Mouse (Mus musculus) heart, embryonic 15.5 days (tissue): Measurements from ENCODE around the gene Msmp. TPM values are rescaled to one million over a fixed set of nuclear protein-coding genes. Genes with fewer than 3 reads are reported as not detected.
"Not testable (repeated sequence)": the region's sequence is repeated elsewhere in the genome, so short reads cannot be mapped to it uniquely, and the experiment has no call there.

ENCODE experiments used
- ATAC-seq: fragments of 200-750 bp; cut with Nextera tagmentation; replicated peaks from 2 replicates; pipeline ENCODE4 v1.8.0; 2017; ENCODE audit warnings: low read depth, moderate TSS enrichment; ENCODE audit not compliant: insufficient number of reproducible peaks, insufficient read depth, low FRiP score
- H3K27ac ChIP-seq: fragments of 300-500 bp; sonication (generic); 2 replicates; pipeline ENCODE4 v1.5.1; 2015; ENCODE audit warnings: mild to moderate bottlenecking, inconsistent platforms
- H3K27me3 ChIP-seq: fragments of 300-500 bp; sonication (generic); 2 replicates; pipeline ENCODE4 v1.6.1; 2015; ENCODE audit warnings: inconsistent platforms
- H3K36me3 ChIP-seq: fragments of 300-500 bp; sonication (generic); 2 replicates; pipeline ENCODE4 v1.6.1; 2015; ENCODE audit warnings: mild to moderate bottlenecking, inconsistent platforms
- H3K4me1 ChIP-seq: fragments of 300-500 bp; sonication (generic); replicated peaks from 2 replicates; pipeline ENCODE4 v1.6.1; 2015; ENCODE audit warnings: inconsistent platforms
- H3K4me2 ChIP-seq: fragments of 300-500 bp; sonication (generic); 2 replicates; pipeline ENCODE4 v1.6.1; 2015; ENCODE audit warnings: inconsistent platforms, mild to moderate bottlenecking, moderate library complexity
- H3K4me3 ChIP-seq: fragments of 300-500 bp; sonication (generic); 2 replicates; pipeline ENCODE4 v1.5.1; 2015; ENCODE audit warnings: mild to moderate bottlenecking, inconsistent platforms
- H3K9ac ChIP-seq: fragments of 300-500 bp; sonication (generic); 2 replicates; pipeline ENCODE4 v1.6.1; 2015; ENCODE audit warnings: mild to moderate bottlenecking, inconsistent platforms
- H3K9me3 ChIP-seq: fragments of 300-500 bp; sonication (generic); replicated peaks from 2 replicates; pipeline ENCODE4 v1.6.1; 2016; ENCODE audit warnings: inconsistent platforms
- WGBS: fragments of 180-500 bp; shearing (Covaris S2); methylation state at CpG from one replicate; pipeline ENCODE4 v1.1.7; 2015; ENCODE audit warnings: mixed read lengths; 5-methylcytosine and 5-hydroxymethylcytosine counted together
- polyA plus RNA-seq: library from polyadenylated mRNA; unstranded; fragments of >200 nt; fragmentation: Nextera tagmentation; extraction: Ambion mirVana; gene quantifications from 2 replicates; pipeline ENCODE4 v1.2.1, GENCODE M21; 2015

Msmp gene
- polyA plus RNA-seq, 1 experiment from 2014 or later, result 0.20 TPM

GRCm38 (mm10) chr4:43559519-43560242, 24.6 kb downstream of the Msmp start:
- no peaks in the 10 kb centered on the region for H3K27me3 ChIP-seq
- H3K9me3 ChIP-seq, result no peaks in the 10 kb centered on the region
- H3K4me2 ChIP-seq, result peak overlapping the region; percentile 78
- ATAC-seq, result no peak
- peaks cover 23% of the 10 kb centered on the region for H3K36me3 ChIP-seq
- peaks cover 57% of the 10 kb centered on the region for H3K4me1 ChIP-seq
- peak overlapping the region; percentile 73 for H3K4me3 ChIP-seq
- peak overlapping the region; percentile 94 for H3K9ac ChIP-seq
- peak overlapping the region; percentile 99 for H3K27ac ChIP-seq
- 42% methylated on average over 13 of the region's 13 CpGs for WGBS

DNA sequence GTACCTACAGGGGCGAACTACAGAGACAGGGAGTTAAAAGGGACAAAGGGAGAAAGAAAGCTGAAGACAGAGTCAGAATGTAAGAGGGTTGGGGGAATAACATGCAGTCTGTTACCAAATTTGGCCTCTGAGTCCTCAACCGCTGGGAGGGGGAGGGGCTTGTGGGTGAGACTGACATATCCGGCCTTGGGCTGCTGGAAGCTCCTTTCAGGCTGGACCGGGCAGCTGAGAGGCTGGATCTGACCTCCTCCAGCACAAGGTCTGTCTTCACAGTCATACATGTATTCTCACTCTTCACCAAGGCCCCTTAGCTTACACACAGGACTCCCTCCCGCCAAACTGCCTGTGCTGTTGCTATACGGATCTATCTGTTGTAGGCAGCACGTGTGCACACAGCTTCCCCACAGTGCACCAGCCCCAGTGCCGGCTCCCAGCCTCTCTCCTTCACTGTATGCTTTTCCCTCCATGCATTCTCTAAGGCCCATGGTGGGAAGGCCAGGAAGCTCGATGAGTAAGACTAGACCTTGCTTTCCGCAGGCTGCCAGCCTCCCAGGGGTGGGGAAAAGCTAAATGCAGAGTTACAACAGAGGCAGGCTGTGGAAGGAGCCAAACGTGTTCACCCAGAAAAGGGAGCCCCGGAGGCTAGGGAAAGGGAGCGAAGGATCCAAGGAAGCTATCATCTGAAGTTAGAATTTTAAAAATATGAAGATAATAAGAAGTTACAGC, 25.5 kb downstream of the Msmp start:
- H3K4me2 ChIP-seq, result peak overlapping the region; percentile 78
- H3K4me1 ChIP-seq, result peaks cover 52% of the 10 kb centered on the region
- H3K4me3 ChIP-seq, result peak overlapping the region; percentile 29
- peaks cover 31% of the 10 kb centered on the region for H3K36me3 ChIP-seq
- peak; percentile 34 for ATAC-seq
- no peaks in the 10 kb centered on the region for H3K27me3 ChIP-seq
- 10% methylated on average over 13 of the region's 13 CpGs for WGBS
- H3K9me3 ChIP-seq, result no peaks in the 10 kb centered on the region
- peak overlapping the region; percentile 94 for H3K9ac ChIP-seq
- peak overlapping the region; percentile 99 for H3K27ac ChIP-seq

DNA sequence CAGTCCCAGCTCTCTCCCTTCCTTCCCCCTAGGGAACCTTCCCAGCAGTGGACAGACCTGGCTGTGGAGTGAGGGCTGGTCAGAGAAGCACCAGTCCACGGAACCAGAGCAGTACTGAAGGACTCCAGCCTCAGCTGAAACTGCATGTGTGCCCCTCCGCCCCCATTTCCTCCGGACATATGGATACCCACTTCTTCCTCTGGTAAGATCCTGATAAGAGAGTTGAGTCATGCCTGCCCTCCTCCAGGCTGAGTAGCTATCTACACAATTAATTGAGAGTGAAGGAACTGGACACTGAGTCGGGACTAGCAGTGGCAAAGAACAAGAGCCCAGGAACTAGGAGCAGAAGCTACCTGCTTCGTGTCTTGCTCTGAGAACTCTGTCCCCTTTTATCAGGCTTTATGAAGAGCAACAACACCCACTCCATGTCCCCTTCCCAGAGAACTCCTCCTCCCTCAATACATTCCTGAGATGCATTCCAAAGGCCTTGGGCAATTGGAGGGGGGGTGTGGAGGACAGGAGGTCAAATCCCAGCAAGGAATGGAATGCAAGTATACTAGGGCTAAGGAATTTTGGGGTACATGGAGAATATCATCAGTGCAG, 26.2 kb downstream of the Msmp start:
- no peaks in the 10 kb centered on the region for H3K9me3 ChIP-seq
- 5% methylated on average over 5 of the region's 5 CpGs for WGBS
- H3K27me3 ChIP-seq, result no peaks in the 10 kb centered on the region
- H3K27ac ChIP-seq, result peak overlapping the region; percentile 99
- peak overlapping the region; percentile 94 for H3K9ac ChIP-seq
- H3K36me3 ChIP-seq, result peaks cover 37% of the 10 kb centered on the region
- H3K4me3 ChIP-seq, result peak overlapping the region; percentile 29
- H3K4me2 ChIP-seq, result peak overlapping the region; percentile 78
- peaks cover 45% of the 10 kb centered on the region for H3K4me1 ChIP-seq
- ATAC-seq, result peak; percentile 7; the same call in 1 of the 2 replicates

DNA sequence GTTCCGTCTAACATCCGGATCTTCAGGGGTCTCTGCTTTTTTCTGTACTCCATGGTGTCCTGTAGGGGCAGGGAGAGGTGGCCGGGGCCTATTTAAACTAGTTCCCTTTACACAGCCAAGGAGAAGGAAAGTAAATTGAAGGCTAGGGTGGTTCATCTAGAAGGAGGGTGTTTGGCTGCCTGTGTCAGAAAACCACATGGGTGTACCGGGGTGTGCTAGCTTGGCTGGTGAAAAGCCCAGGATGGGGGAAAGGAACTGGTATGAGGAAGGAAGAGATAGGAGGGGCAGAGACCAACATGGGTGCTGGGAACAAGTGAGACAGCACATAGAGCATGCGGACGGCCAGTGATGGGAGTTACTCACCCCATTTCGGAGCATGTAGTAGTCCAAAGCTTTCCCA, 28.4 kb downstream of the Msmp start:
- Histone ChIP-seq H3K4me2 (no peak overlapping the region), H3K4me1 (peaks cover 41% of the 10 kb centered on the region), H3K9me3 (no peaks in the 10 kb centered on the region), H3K4me3 (no peak overlapping the region), H3K27ac (no peak overlapping the region), H3K9ac (no peak overlapping the region), H3K27me3 (no peaks in the 10 kb centered on the region), H3K36me3 (peaks cover 59% of the 10 kb centered on the region)
- WGBS, result 93% methylated on average over 7 of the region's 7 CpGs
- ATAC-seq, result no peak

DNA sequence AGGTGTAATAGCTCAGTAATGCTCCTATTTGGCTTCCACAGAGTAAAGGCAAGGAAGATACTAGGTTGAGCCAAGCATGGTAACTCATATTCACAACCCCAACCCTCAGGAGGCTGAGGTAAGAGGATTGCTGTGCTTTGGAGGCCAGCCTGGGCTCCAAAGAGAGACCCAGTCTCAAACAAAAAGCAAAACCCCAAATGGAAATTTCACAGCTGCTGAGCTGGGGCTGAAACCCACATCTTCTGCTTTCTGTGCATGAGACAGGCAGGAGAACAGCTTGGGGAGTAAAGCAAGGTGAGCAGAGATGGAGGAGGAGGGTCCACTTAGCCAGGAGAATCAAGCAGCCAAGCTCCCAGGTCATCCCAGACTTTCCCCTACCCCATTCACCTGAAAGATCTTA, 30.4 kb downstream of the Msmp start:
- ATAC-seq, result no peak
- peaks cover 21% of the 10 kb centered on the region for H3K4me1 ChIP-seq
- no peaks in the 10 kb centered on the region for H3K27me3 ChIP-seq

DNA sequence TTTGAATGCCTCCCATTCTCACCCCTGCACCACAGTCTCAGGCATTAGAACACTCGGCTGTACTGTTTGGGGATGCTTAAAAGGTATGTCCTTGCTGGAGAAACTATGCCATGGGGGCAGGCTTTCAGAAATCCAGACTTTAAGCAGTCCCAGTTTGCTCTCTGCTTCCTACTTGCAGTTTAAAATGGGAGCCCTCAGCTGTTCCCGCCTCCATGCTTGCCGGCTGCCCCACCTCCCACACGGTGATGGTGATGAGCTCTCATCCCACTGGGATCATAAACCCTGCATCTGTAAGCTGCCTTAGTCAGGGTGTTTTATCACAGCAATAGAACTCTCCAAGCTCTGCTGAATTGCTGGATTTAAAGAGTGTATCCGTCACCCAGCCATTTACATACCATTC, 31.9 kb downstream of the Msmp start:
- no peaks in the 10 kb centered on the region for H3K27me3 ChIP-seq
- peaks cover 94% of the 10 kb centered on the region for H3K36me3 ChIP-seq
- H3K4me1 ChIP-seq, result peaks cover 6% of the 10 kb centered on the region
- H3K27ac ChIP-seq, result no peak overlapping the region
- no peaks in the 10 kb centered on the region for H3K9me3 ChIP-seq
- H3K4me2 ChIP-seq, result no peak overlapping the region
- 94% methylated on average over 5 of the region's 5 CpGs for WGBS
- ATAC-seq, result no peak
- H3K9ac ChIP-seq, result no peak overlapping the region
- H3K4me3 ChIP-seq, result no peak overlapping the region

More for the DNA sequence above, 30.4 kb downstream of the Msmp start:
- Histone ChIP-seq H3K36me3 (peaks cover 79% of the 10 kb centered on the region), H3K9me3 (no peaks in the 10 kb centered on the region), H3K9ac (no peak overlapping the region), H3K4me2 (no peak overlapping the region), H3K27ac (no peak overlapping the region), H3K4me3 (no peak overlapping the region)

GRCm38 (mm10) chr4:43551854-43552253, 32.4 kb downstream of the Msmp start:
- not testable (repeated sequence) for H3K27me3 ChIP-seq, H3K9me3 ChIP-seq, ATAC-seq, H3K4me1 ChIP-seq, H3K4me2 ChIP-seq, H3K9ac ChIP-seq, H3K4me3 ChIP-seq, H3K27ac ChIP-seq
- 86% methylated on average over 6 of the region's 6 CpGs for WGBS
- peaks cover 99% of the 10 kb centered on the region for H3K36me3 ChIP-seq

DNA sequence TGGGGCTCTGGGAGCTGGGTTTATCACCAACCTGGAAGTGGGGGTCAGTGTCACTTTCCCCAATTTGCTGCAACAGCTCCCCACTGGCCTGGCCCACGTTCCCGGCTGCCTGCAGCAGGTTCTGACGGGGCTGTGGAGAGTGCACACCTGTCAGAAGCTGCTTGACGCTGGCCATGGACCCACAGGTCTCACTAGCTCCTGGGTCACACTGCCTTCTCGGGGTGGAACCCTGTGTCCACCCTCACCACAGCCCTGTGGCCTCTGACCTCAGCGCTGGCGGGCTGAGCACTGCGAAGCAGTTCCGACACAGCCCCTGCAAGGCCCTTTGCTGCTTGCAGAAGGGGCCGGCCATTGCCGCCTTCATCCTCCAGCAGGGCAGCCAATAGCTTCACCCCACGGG, 35.2 kb downstream of the Msmp start:
- WGBS, result 84% methylated on average over 12 of the region's 12 CpGs
- H3K9me3 ChIP-seq, result no peaks in the 10 kb centered on the region
- H3K27me3 ChIP-seq, result no peaks in the 10 kb centered on the region
- H3K36me3 ChIP-seq, result peaks cover 99% of the 10 kb centered on the region
- 0 out of 2 replicates have a peak, but pooled peaks cover 3% of the 10 kb centered on the region for H3K4me1 ChIP-seq
- H3K27ac ChIP-seq, result no peak overlapping the region
- no peak overlapping the region for H3K4me2 ChIP-seq
- no peak overlapping the region for H3K4me3 ChIP-seq
- H3K9ac ChIP-seq, result no peak overlapping the region
- no peak for ATAC-seq

DNA sequence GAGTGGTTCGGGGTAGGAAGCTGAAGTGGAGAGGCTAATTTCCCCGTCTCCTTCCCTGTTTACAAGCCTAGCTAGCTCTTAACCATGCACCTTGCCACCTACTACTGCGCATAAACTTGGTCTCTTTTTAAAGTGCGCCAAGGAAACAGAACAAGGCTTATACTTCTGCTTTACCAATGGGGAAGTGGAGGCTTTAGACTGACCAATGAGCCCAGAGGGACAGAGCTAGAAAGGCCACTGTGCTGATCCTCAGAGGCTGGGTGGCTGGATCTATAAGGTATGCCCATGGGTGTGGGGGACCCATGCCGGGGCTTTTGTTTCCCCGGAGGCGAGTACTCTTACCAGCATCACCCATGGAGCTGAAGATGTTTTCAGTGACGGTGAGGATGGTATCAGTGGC, 37.1 kb downstream of the Msmp start:
- Histone ChIP-seq H3K4me3 (no peak overlapping the region), H3K4me1 (0 out of 2 replicates have a peak, but pooled peaks cover 3% of the 10 kb centered on the region), H3K27me3 (no peaks in the 10 kb centered on the region), H3K27ac (no peak overlapping the region), H3K4me2 (no peak overlapping the region), H3K9ac (no peak overlapping the region), H3K36me3 (peaks cover 99% of the 10 kb centered on the region), H3K9me3 (no peaks in the 10 kb centered on the region)
- 93% methylated on average over 8 of the region's 8 CpGs for WGBS
- no peak for ATAC-seq

GRCm38 (mm10) chr4:43546375-43547047, 37.8 kb downstream of the Msmp start:
- no peak overlapping the region for H3K4me2 ChIP-seq
- 87% methylated on average over 12 of the region's 12 CpGs for WGBS
- H3K27me3 ChIP-seq, result no peaks in the 10 kb centered on the region
- no peak overlapping the region for H3K9ac ChIP-seq
- no peaks in the 10 kb centered on the region for H3K9me3 ChIP-seq
- H3K4me1 ChIP-seq, result 0 out of 2 replicates have a peak, but pooled peaks cover 3% of the 10 kb centered on the region
- H3K36me3 ChIP-seq, result peaks cover 99% of the 10 kb centered on the region
- H3K4me3 ChIP-seq, result no peak overlapping the region
- ATAC-seq, result no peak
- H3K27ac ChIP-seq, result no peak overlapping the region

GRCm38 (mm10) chr4:43542044-43542443, 42.2 kb downstream of the Msmp start:
- Histone ChIP-seq H3K9ac (no peak overlapping the region), H3K4me1 (0 out of 2 replicates have a peak, but pooled peaks cover 3% of the 10 kb centered on the region), H3K27ac (no peak overlapping the region), H3K4me2 (no peak overlapping the region), H3K36me3 (peaks cover 99% of the 10 kb centered on the region), H3K9me3 (no peaks in the 10 kb centered on the region), H3K4me3 (no peak overlapping the region), H3K27me3 (no peaks in the 10 kb centered on the region)
- ATAC-seq, result no peak
- WGBS, result 71% methylated on average over 3 of the region's 3 CpGs
